Mouse (Mus musculus) midbrain, embryonic 11.5 days (tissue): ENCODE data around the gene Yeats4. TPM values are rescaled to one million over a fixed set of nuclear protein-coding genes. Genes with fewer than 3 reads are reported as not detected.

Experiments used
- ATAC-seq: fragments of 200-750 bp; cut with Nextera tagmentation; 2 replicates; pipeline ENCODE4 v1.8.0; 2017; ENCODE audit warnings: moderate TSS enrichment, moderate library complexity; ENCODE audit not compliant: low FRiP score
- DNase-seq: peaks from one replicate; pipeline ENCODE4 v3.0.0; 2015; ENCODE audit warnings: low spot score; ENCODE audit errors: missing footprints
- H3K27ac ChIP-seq: fragments of 300-500 bp; sonication (generic); 2 replicates; pipeline ENCODE4 v1.5.1; 2014; ENCODE audit warnings: low read depth, low read length
- H3K27me3 ChIP-seq: fragments of 300-500 bp; sonication (generic); 2 replicates; pipeline ENCODE4 v1.6.1; 2014; ENCODE audit warnings: mild to moderate bottlenecking, low read length, moderate library complexity, mixed read lengths; ENCODE audit not compliant: control insufficient read depth, insufficient read depth
- H3K36me3 ChIP-seq: fragments of 300-500 bp; sonication (generic); 2 replicates; pipeline ENCODE4 v1.6.1; 2014; ENCODE audit warnings: mild to moderate bottlenecking, low read length, moderate library complexity, mixed read lengths; ENCODE audit not compliant: control insufficient read depth, insufficient read depth
- H3K4me1 ChIP-seq: fragments of 300-500 bp; sonication (generic); 2 replicates; pipeline ENCODE4 v1.6.1; 2014; ENCODE audit warnings: low read length; ENCODE audit not compliant: control insufficient read depth, insufficient read depth
- H3K4me2 ChIP-seq: fragments of 300-500 bp; sonication (generic); 2 replicates; pipeline ENCODE4 v1.6.1; 2014; ENCODE audit warnings: mild to moderate bottlenecking, moderate library complexity
- H3K4me3 ChIP-seq: fragments of 300-500 bp; sonication (generic); 2 replicates; pipeline ENCODE4 v1.5.1; 2014; ENCODE audit warnings: low read depth, low read length
- H3K9ac ChIP-seq: fragments of 300-500 bp; sonication (generic); 2 replicates; pipeline ENCODE4 v1.6.1; 2014; ENCODE audit warnings: low read length
- H3K9me3 ChIP-seq: fragments of 300-500 bp; sonication (generic); 2 replicates; pipeline ENCODE4 v1.6.1; 2016; ENCODE audit warnings: low read length; ENCODE audit not compliant: control insufficient read depth
- WGBS: fragments of 180-500 bp; shearing (Covaris S2); extraction: QIAGEN DNeasy Blood & Tissue Kit; methylation state at CpG from one replicate; pipeline ENCODE4 v1.1.7; 2014; 5-methylcytosine and 5-hydroxymethylcytosine counted together
- polyA plus RNA-seq: library from polyadenylated mRNA; unstranded; fragments of >200 nt; fragmentation: Nextera tagmentation; extraction: Ambion mirVana; gene quantifications from 2 replicates; pipeline ENCODE4 v1.2.1, GENCODE M21; 2014

Gene Yeats4
- polyA plus RNA-seq, 1 experiment from 2014 or later: 173 TPM

- Histone ChIP-seq H3K9ac (peak overlapping the region; percentile 98), H3K27me3 (no peaks in the 10 kb centered on the region), H3K27ac (peak overlapping the region; percentile 98; the same call in 1 of the 2 replicates), H3K4me2 (peak overlapping the region; percentile 88), H3K9me3 (no peaks in the 10 kb centered on the region), H3K4me1 (peaks cover 23% of the 10 kb centered on the region), H3K36me3 (peaks cover 11% of the 10 kb centered on the region), H3K4me3 (peak overlapping the region; percentile 76)
- ATAC-seq: no peak
- 1% methylated on average over 9 of the region's 9 CpGs for WGBS
- no peak for DNase-seq
Measured at GRCm38 (mm10) chr10:117223758-117224101, 577 bp downstream of the Yeats4 start.

- 10% methylated on average over 3 of the region's 3 CpGs for WGBS
- ATAC-seq: peak; percentile 76
- H3K9ac ChIP-seq: peak overlapping the region; percentile 45; the same call in 1 of the 2 replicates
Measured at GRCm38 (mm10) chr10:117222821-117223220, 1.5 kb downstream of the Yeats4 start.

DNA sequence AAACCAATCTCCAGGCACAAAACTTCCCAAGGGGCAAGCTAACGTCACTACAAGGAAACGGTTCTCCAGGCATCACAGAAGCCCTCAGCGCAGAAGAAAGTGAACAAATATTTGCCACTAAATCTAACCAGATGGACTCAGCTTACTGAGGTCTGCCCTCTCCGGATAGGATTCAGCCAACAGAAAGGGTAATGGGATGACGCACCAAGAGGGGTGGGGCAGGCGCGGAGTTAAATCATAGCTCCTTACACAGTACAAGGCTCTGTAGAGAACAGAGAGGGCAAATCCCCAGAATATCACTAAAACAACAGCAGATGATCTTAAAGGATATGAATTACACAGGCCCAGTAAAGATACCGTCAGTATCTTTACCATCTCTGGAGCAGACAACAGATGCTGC, 6.0 kb downstream of the Yeats4 start:
- no peak overlapping the region for H3K27ac ChIP-seq
- no peaks in the 10 kb centered on the region for H3K9me3 ChIP-seq
- H3K4me1 ChIP-seq: peaks cover 18% of the 10 kb centered on the region
- ATAC-seq (no peak), DNase-seq (peak; percentile 61)
- no peaks in the 10 kb centered on the region for H3K27me3 ChIP-seq
- H3K36me3 ChIP-seq: peaks cover 40% of the 10 kb centered on the region
- no peak overlapping the region for H3K9ac ChIP-seq
- H3K4me2 ChIP-seq: no peak overlapping the region
- WGBS: 92% methylated on average over 8 of the region's 8 CpGs
- H3K4me3 ChIP-seq: no peak overlapping the region

More at GRCm38 (mm10) chr10:117222821-117223220, 1.5 kb downstream of the Yeats4 start:
- Histone ChIP-seq H3K27me3 (no peaks in the 10 kb centered on the region), H3K9me3 (no peaks in the 10 kb centered on the region), H3K4me3 (peak overlapping the region; percentile 76), H3K27ac (peak overlapping the region; percentile 60), H3K4me2 (peak overlapping the region; percentile 88), H3K4me1 (peaks cover 23% of the 10 kb centered on the region), H3K36me3 (peaks cover 18% of the 10 kb centered on the region)
- peak; percentile 93 for DNase-seq

- Histone ChIP-seq H3K4me2 (no peak overlapping the region), H3K9me3 (no peaks in the 10 kb centered on the region), H3K4me3 (no peak overlapping the region), H3K9ac (no peak overlapping the region), H3K27me3 (no peaks in the 10 kb centered on the region), H3K4me1 (peaks cover 8% of the 10 kb centered on the region), H3K36me3 (peaks cover 43% of the 10 kb centered on the region), H3K27ac (no peak overlapping the region)
- ATAC-seq (no peak), DNase-seq (no peak)
- WGBS: 89% methylated on average over 20 of the region's 20 CpGs
Measured at GRCm38 (mm10) chr10:117217246-117217840, 7.0 kb downstream of the Yeats4 start.

- H3K9ac ChIP-seq: no peak overlapping the region
- peaks cover 43% of the 10 kb centered on the region for H3K36me3 ChIP-seq
- ATAC-seq: no peak
- 64% methylated on average over 5 of the region's 5 CpGs for WGBS
- no peak overlapping the region for H3K4me2 ChIP-seq
- no peak overlapping the region for H3K27ac ChIP-seq
- H3K27me3 ChIP-seq: no peaks in the 10 kb centered on the region
- H3K4me3 ChIP-seq: no peak overlapping the region
- peak; percentile 91 for DNase-seq
- H3K4me1 ChIP-seq: 0 out of 2 replicates have a peak, but pooled peaks cover 4% of the 10 kb centered on the region
- H3K9me3 ChIP-seq: no peaks in the 10 kb centered on the region
Measured at GRCm38 (mm10) chr10:117216793-117217192, 7.5 kb downstream of the Yeats4 start.

DNA sequence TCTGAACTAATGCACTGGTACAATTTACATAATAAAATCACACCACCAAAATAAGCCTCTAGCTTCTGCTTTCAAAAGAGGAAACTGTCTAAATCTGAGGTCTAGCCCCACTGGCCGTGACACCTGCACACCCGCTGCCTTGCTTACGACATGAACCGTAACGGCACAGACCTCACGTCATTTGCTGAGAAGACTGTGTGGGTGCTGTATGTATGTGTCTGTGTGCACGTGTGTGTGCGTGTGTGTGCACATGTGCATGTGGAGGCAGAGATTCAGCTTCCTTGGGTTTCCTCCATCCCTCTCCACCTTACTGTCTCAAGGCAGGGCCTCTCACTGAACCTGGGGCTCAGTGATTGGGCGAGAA, 8.2 kb downstream of the Yeats4 start:
- Histone ChIP-seq H3K27ac (no peak overlapping the region), H3K4me3 (no peak overlapping the region), H3K9me3 (no peaks in the 10 kb centered on the region), H3K36me3 (peaks cover 41% of the 10 kb centered on the region), H3K4me1 (no peaks in the 10 kb centered on the region), H3K9ac (no peak overlapping the region), H3K4me2 (no peak overlapping the region), H3K27me3 (no peaks in the 10 kb centered on the region)
- 97% methylated on average over 9 of the region's 9 CpGs for WGBS
- ATAC-seq: no peak
- DNase-seq: no peak

DNA sequence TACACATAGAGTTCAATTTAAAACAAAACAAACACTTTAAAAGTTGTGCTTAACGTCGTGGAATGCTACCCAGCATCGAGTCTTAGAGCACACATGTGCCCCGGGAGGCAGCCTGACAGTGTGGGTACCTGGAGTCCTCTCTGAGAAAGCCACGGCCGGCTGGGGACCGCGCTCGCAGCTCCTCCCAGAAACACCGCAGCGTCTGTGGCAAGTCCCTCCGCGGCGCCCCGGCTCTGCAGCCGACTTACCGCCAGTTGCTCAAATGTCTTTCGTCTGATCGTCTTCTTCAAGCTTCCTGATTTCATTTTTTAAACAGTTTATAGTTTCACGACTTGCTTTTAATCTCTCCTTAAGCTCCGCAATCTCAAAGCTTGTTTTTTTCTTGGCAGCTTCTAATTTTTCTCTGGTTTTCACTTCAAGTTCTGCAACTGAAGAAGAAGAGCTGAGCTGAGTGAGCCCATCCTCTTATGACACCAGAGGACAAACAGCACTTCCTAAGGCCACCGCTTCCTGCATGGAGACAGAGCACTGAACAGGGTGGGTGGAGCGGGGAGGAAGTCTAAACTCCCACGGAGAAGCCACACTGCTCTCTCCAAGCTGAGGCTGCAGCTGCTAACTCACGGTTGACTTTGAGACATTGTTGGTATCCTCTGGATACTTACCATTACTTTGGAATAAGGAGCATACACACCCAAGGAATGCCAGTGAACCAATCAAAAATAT, 8.7 kb downstream of the Yeats4 start:
- Histone ChIP-seq H3K36me3 (peaks cover 39% of the 10 kb centered on the region), H3K4me3 (no peak overlapping the region), H3K4me2 (no peak overlapping the region), H3K9ac (no peak overlapping the region), H3K27ac (no peak overlapping the region), H3K9me3 (no peaks in the 10 kb centered on the region), H3K27me3 (no peaks in the 10 kb centered on the region), H3K4me1 (no peaks in the 10 kb centered on the region)
- WGBS: 91% methylated on average over 25 of the region's 25 CpGs
- ATAC-seq (no peak), DNase-seq (peak; percentile 67)

- ATAC-seq (no peak), DNase-seq (no peak)
- no peak overlapping the region for H3K9ac ChIP-seq
- WGBS: 92% methylated on average over 6 of the region's 6 CpGs
- no peaks in the 10 kb centered on the region for H3K4me1 ChIP-seq
- peaks cover 15% of the 10 kb centered on the region for H3K36me3 ChIP-seq
- H3K4me3 ChIP-seq: no peak overlapping the region
- H3K9me3 ChIP-seq: no peaks in the 10 kb centered on the region
- H3K4me2 ChIP-seq: no peak overlapping the region
- no peak overlapping the region for H3K27ac ChIP-seq
- no peaks in the 10 kb centered on the region for H3K27me3 ChIP-seq
Measured at GRCm38 (mm10) chr10:117211023-117211422, 13.3 kb downstream of the Yeats4 start.

- no peaks in the 10 kb centered on the region for H3K27me3 ChIP-seq
- no peak overlapping the region for H3K9ac ChIP-seq
- DNase-seq (peak; percentile 94), ATAC-seq (peak; percentile 77)
- peaks cover 3% of the 10 kb centered on the region for H3K36me3 ChIP-seq
- H3K4me3 ChIP-seq: peak overlapping the region; percentile 10; the same call in 1 of the 2 replicates
- H3K27ac ChIP-seq: no peak overlapping the region
- H3K9me3 ChIP-seq: no peaks in the 10 kb centered on the region
- no peaks in the 10 kb centered on the region for H3K4me1 ChIP-seq
- H3K4me2 ChIP-seq: peak overlapping the region; percentile 35; the same call in 1 of the 2 replicates
- WGBS: 14% methylated on average over 11 of the region's 11 CpGs
Measured at GRCm38 (mm10) chr10:117209469-117209938, 14.8 kb downstream of the Yeats4 start.
